Mouse (Mus musculus) myocyte (in vitro differentiated cells): ENCODE results near the gene Hoxd11.

Experiments
- E2F4 ChIP-seq: IDR thresholded peaks from one replicate; pipeline ENCODE4 v1.6.1; 2011; ENCODE audit warnings: mild to moderate bottlenecking, control low read depth, moderate library complexity; ENCODE audit not compliant: insufficient read depth
- POLR2A ChIP-seq: IDR thresholded peaks from one replicate; pipeline ENCODE4 v1.6.1; 2011; ENCODE audit warnings: low read depth, mild to moderate bottlenecking, control low read depth, moderate library complexity; ENCODE audit not compliant: insufficient read length
- POLR2AphosphoS2 ChIP-seq: IDR thresholded peaks from one replicate; pipeline ENCODE4 v1.6.1; 2011; ENCODE audit warnings: low read depth, control low read depth; ENCODE audit not compliant: insufficient read length
- TCF12 ChIP-seq: IDR thresholded peaks from one replicate; pipeline ENCODE4 v1.6.1; 2011; ENCODE audit warnings: mild to moderate bottlenecking, control low read depth; ENCODE audit not compliant: poor library complexity, insufficient read depth, severe bottlenecking

- TF ChIP-seq POLR2AphosphoS2 (no peak), POLR2A (no peak), TCF12 (no peak), E2F4 (no peak)
These were observed 7.1 kb downstream of the Hoxd11 start for GRCm38 (mm10) chr2:74686301-74686987.
